Mouse (Mus musculus) liver, adult 2 months (tissue): ENCODE results near the gene Kndc1.

Experiments used
- CTCF ChIP-seq: fragments of 200-500 bp; IDR thresholded peaks from 2 replicates; pipeline ENCODE4 v1.5.1; 2011; ENCODE audit warnings: low read depth, low read length, control low read depth
- POLR2A ChIP-seq: fragments of 200-500 bp; IDR thresholded peaks from 2 replicates; pipeline ENCODE4 v1.6.1; 2011; ENCODE audit warnings: low read length, control low read depth; ENCODE audit not compliant: insufficient read depth; ENCODE audit errors: extremely low read depth

DNA sequence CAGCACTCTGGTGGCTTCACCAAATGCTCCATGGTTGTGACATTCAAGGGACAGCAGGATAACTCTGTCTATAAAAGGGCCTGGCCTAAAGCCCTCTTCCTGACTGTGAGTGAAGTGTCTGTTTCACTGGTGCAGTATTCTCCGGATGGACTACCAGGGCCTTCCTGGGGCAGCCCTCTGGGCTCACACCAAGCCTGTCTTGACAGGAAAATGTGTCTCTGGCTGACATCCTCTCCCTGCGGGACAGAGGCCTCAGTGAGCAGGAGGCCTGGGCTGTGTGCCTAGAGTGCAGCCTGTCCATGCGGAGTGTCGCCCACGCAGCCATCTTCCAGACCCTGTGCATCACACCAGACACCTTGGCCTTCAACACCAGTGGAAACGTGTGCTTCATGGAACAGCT lies 6.4 kb downstream of the Kndc1 start:
- no peak for TF ChIP-seq POLR2A
- no peak for TF ChIP-seq CTCF
